Mouse (Mus musculus): ENCODE measurements at regions not wholly inside any gene's neighbourhood (a gene's known extent, or its start where the extent isn't known, plus 50 kb on each side); places are given as distances from the start of the nearest gene placed in this dataset.

DNA sequence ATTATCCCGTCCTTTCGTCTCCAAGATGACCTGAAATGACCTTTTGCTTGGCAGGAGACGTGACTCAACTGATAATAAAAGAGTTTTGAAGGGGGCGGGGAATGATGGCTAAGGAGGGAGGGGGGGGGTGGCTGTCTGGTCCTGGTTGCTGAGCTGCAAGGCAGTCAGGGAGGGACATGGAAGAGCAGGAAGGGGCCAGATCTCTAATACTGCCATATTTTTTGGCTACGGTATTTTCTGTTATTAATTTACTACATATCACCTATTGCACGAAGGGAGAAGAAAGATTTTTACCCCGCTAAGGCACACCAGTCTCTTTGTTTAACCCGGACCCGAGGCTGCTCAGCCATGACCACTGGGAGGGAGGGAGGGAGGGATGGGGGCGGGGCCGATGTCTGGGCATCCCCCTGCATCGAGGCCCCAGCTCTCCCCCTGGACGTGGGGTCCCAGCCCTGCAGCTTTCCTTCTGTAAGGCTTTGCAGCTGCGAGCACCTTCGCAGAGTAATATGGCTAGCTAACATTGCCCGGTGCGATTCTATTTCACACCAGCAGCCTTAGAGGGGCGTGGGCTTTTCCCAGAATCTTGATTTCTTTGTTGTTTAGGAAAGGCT is 111.8 kb upstream of the Ubash3b start:
- TF ChIP-seq CTCF (IDR thresholded peaks at IDR 0.05; ENCODE audit: low read depth) (no peak), EP300 (IDR thresholded peaks at IDR 0.05; ENCODE audit: low read depth) (no peak)

All from liver, embryonic 14.5 days (tissue).